9 mouse cellular contexts compared by ENCODE assay signal in genomic region chr4:43968650-43969049, GRCm38 (mm10). TPM values are rescaled to one million over a fixed set of nuclear protein-coding genes. Genes with fewer than 3 reads are reported as not detected.
DNase-seq lines count a peak whose midpoint lies in the region; ATAC-seq lines count a peak whose summit lies in the region.
"Had no signal": no experiment of that assay in that cellular context is flagged by ENCODE, and none has a peak within 500 bp of the region (broad histone marks: within the 10 kb centered on the region; RNA-seq: fewer than 3 reads in every experiment).

No protein-coding gene starts in this region.

- H3K4me3 ChIP-seq in forebrain, embryonic 10.5 days: no peak overlapping the region
- H3K4me3 ChIP-seq in forebrain, embryonic 15.5 days: no peak overlapping the region
- H3K4me3 ChIP-seq in embryonic facial prominence, embryonic 11.5 days (ENCODE audit: low read depth, low read length): no peak overlapping the region
- no peak overlapping the region for H3K4me3 ChIP-seq in stomach, embryonic 15.5 days (replicated peaks)
- no peak overlapping the region for H3K4me3 ChIP-seq in forebrain, embryonic 12.5 days (replicated peaks)
- H3K4me3 ChIP-seq: lung, embryonic 15.5 days had no signal

- no peaks in the 10 kb centered on the region for H3K9me3 ChIP-seq in forebrain, embryonic 10.5 days
- no peaks in the 10 kb centered on the region for H3K9me3 ChIP-seq in forebrain, embryonic 15.5 days
- H3K9me3 ChIP-seq in embryonic facial prominence, embryonic 11.5 days (replicated peaks; ENCODE audit: control insufficient read depth, low read length): no peaks in the 10 kb centered on the region
- H3K9me3 ChIP-seq in stomach, embryonic 15.5 days: no peaks in the 10 kb centered on the region
- H3K9me3 ChIP-seq in forebrain, embryonic 12.5 days: no peaks in the 10 kb centered on the region
- H3K9me3 ChIP-seq: lung, embryonic 15.5 days had no signal

- no peak for ATAC-seq in forebrain, embryonic 15.5 days (replicated peaks)
- no peak for ATAC-seq in embryonic facial prominence, embryonic 11.5 days (replicated peaks; ENCODE audit: insufficient number of reproducible peaks, low FRiP score, low TSS enrichment, low read depth)
- no peak for ATAC-seq in stomach, embryonic 15.5 days (ENCODE audit: insufficient read depth, low FRiP score, low read depth)
- ATAC-seq in forebrain, embryonic 12.5 days (ENCODE audit: low FRiP score): no peak

- no peak for DNase-seq in forebrain, embryonic 10.5 days (ENCODE audit: extremely low spot score, low spot score)
- DNase-seq in Muller cell, postnatal 12 days (ENCODE audit: inconsistent ontology term): peak; percentile 71
- DNase-seq in embryonic facial prominence, embryonic 11.5 days (ENCODE audit: low spot score): peak; percentile 20
- DNase-seq in heart, postnatal 25 days (ENCODE audit: low spot score): peak; percentile 60
- DNase-seq in left cerebral cortex, postnatal 14 days (ENCODE audit: low spot score in 2 of 2): peak; percentile 45 to 53

- intact Hi-C loops in heart, postnatal 25 days (cut with DNase I): no loop called here
- intact Hi-C loops in left cerebral cortex, postnatal 14 days (cut with DNase I): no loop called here

- H3K4me1 ChIP-seq in forebrain, embryonic 10.5 days: peaks cover 79% of the 10 kb centered on the region
- peaks cover 19% of the 10 kb centered on the region for H3K4me1 ChIP-seq in forebrain, embryonic 15.5 days
- H3K4me1 ChIP-seq in embryonic facial prominence, embryonic 11.5 days (ENCODE audit: control insufficient read depth, insufficient read depth, low read length): peaks cover 10% of the 10 kb centered on the region
- H3K4me1 ChIP-seq in stomach, embryonic 15.5 days: peaks cover 49% of the 10 kb centered on the region
- H3K4me1 ChIP-seq in forebrain, embryonic 12.5 days: peaks cover 42% of the 10 kb centered on the region

- H3K4me2 ChIP-seq in forebrain, embryonic 15.5 days (replicated peaks): no peak overlapping the region
- no peak overlapping the region for H3K4me2 ChIP-seq in embryonic facial prominence, embryonic 11.5 days (ENCODE audit: low read depth, low read length)
- no peak overlapping the region for H3K4me2 ChIP-seq in stomach, embryonic 15.5 days
- H3K4me2 ChIP-seq in forebrain, embryonic 12.5 days: no peak overlapping the region
- H3K4me2 ChIP-seq: lung, embryonic 15.5 days had no signal

- no peak overlapping the region for H3K9ac ChIP-seq in forebrain, embryonic 15.5 days (replicated peaks)
- H3K9ac ChIP-seq in embryonic facial prominence, embryonic 11.5 days (replicated peaks; ENCODE audit: low read length): no peak overlapping the region
- no peak overlapping the region for H3K9ac ChIP-seq in stomach, embryonic 15.5 days
- no peak overlapping the region for H3K9ac ChIP-seq in forebrain, embryonic 12.5 days
- H3K9ac ChIP-seq: lung, embryonic 15.5 days had no signal

- peaks cover 55% of the 10 kb centered on the region for H3K27me3 ChIP-seq in forebrain, embryonic 10.5 days (ENCODE audit: poor library complexity, severe bottlenecking)
- no peaks in the 10 kb centered on the region for H3K27me3 ChIP-seq in forebrain, embryonic 15.5 days
- H3K27me3 ChIP-seq in embryonic facial prominence, embryonic 11.5 days (ENCODE audit: control insufficient read depth, insufficient read depth, low read length): no peaks in the 10 kb centered on the region
- H3K27me3 ChIP-seq in stomach, embryonic 15.5 days (replicated peaks): no peaks in the 10 kb centered on the region
- peaks cover 6% of the 10 kb centered on the region; the same call in 1 of the 2 replicates for H3K27me3 ChIP-seq in forebrain, embryonic 12.5 days
- H3K27me3 ChIP-seq: lung, embryonic 15.5 days had no signal

- 0 out of 2 replicates have a peak overlapping the region, but pooled peaks have one; percentile 15 for H3K27ac ChIP-seq in forebrain, embryonic 10.5 days
- H3K27ac ChIP-seq in forebrain, embryonic 15.5 days (replicated peaks): no peak overlapping the region
- H3K27ac ChIP-seq in embryonic facial prominence, embryonic 11.5 days (replicated peaks; ENCODE audit: low read depth, low read length): 0 out of 2 replicates have a peak overlapping the region, but pooled peaks have one; percentile 56
- peak overlapping the region; percentile 41; the same call in 1 of the 2 replicates for H3K27ac ChIP-seq in stomach, embryonic 15.5 days
- H3K27ac ChIP-seq in forebrain, embryonic 12.5 days: no peak overlapping the region
- H3K27ac ChIP-seq: lung, embryonic 15.5 days had no signal

- 53% methylated on average over 13 of the region's 13 CpGs for WGBS in forebrain, embryonic 10.5 days
- WGBS in forebrain, embryonic 15.5 days: 56% methylated on average over 13 of the region's 13 CpGs
- WGBS in embryonic facial prominence, embryonic 11.5 days: 41% methylated on average over 13 of the region's 13 CpGs
- WGBS in stomach, embryonic 15.5 days: 48% methylated on average over 13 of the region's 13 CpGs
- WGBS in forebrain, embryonic 12.5 days: 47% methylated on average over 13 of the region's 13 CpGs

- H3K36me3 ChIP-seq in forebrain, embryonic 10.5 days (replicated peaks): 0 out of 2 replicates have a peak, but pooled peaks cover 3% of the 10 kb centered on the region
- no peaks in the 10 kb centered on the region for H3K36me3 ChIP-seq in forebrain, embryonic 15.5 days
- H3K36me3 ChIP-seq in embryonic facial prominence, embryonic 11.5 days (replicated peaks; ENCODE audit: control insufficient read depth, insufficient read depth, low read depth, low read length): no peaks in the 10 kb centered on the region
- H3K36me3 ChIP-seq in stomach, embryonic 15.5 days: no peaks in the 10 kb centered on the region
- peaks cover 6% of the 10 kb centered on the region for H3K36me3 ChIP-seq in forebrain, embryonic 12.5 days (replicated peaks)
- H3K36me3 ChIP-seq: lung, embryonic 15.5 days had no signal

RNA-seq across cellular contexts. Expression of gene Glipr2, which starts 11.4 kb away (rescaled TPM):
- 52.7 and 52.8 TPM in 2 replicates for polyA plus RNA-seq in forebrain, embryonic 10.5 days (2016; fragmentation: Nextera tagmentation; extraction: Ambion mirVana)
- 29.7 and 30.0 TPM in 2 replicates for polyA plus RNA-seq in forebrain, embryonic 15.5 days (2015; fragmentation: Nextera tagmentation; extraction: Ambion mirVana)
- polyA plus RNA-seq in embryonic facial prominence, embryonic 11.5 days (2014; fragmentation: Nextera tagmentation; extraction: Ambion mirVana): 135 and 142 TPM in 2 replicates
- total RNA-seq in heart, postnatal 25 days (2021): 1 to 10 TPM; 3.6 to 4.3 TPM
- 1 to 10 TPM; 1.7 to 2.0 TPM for total RNA-seq in left cerebral cortex, postnatal 14 days (2021)
- polyA plus RNA-seq in stomach, embryonic 15.5 days (2015; fragmentation: Nextera tagmentation; extraction: Ambion mirVana): 95.8 and 106 TPM in 2 replicates
- 56.9 and 61.7 TPM in 2 replicates for polyA plus RNA-seq in forebrain, embryonic 12.5 days (2016; fragmentation: Nextera tagmentation; extraction: Ambion mirVana)

RNA-seq across cellular contexts. Expression of gene Ccin, which starts 14.6 kb away (rescaled TPM):
- not detected in 2 replicates for polyA plus RNA-seq in forebrain, embryonic 10.5 days (2016; fragmentation: Nextera tagmentation; extraction: Ambion mirVana)
- polyA plus RNA-seq in forebrain, embryonic 15.5 days (2015; fragmentation: Nextera tagmentation; extraction: Ambion mirVana): not detected in 2 replicates
- not detected in 2 replicates for polyA plus RNA-seq in embryonic facial prominence, embryonic 11.5 days (2014; fragmentation: Nextera tagmentation; extraction: Ambion mirVana)
- not detected for total RNA-seq in heart, postnatal 25 days (2021)
- not detected for total RNA-seq in left cerebral cortex, postnatal 14 days (2021)
- not detected in 2 replicates for polyA plus RNA-seq in stomach, embryonic 15.5 days (2015; fragmentation: Nextera tagmentation; extraction: Ambion mirVana)
- 0.09 TPM in 1 of 2 replicates, not detected in the other for polyA plus RNA-seq in forebrain, embryonic 12.5 days (2016; fragmentation: Nextera tagmentation; extraction: Ambion mirVana)
- polyA plus RNA-seq: lung, embryonic 15.5 days had no signal

RNA-seq across cellular contexts. Expression of gene Clta, which starts 35.6 kb away (rescaled TPM):
- 176 and 179 TPM in 2 replicates for polyA plus RNA-seq in forebrain, embryonic 10.5 days (2016; fragmentation: Nextera tagmentation; extraction: Ambion mirVana)
- polyA plus RNA-seq in forebrain, embryonic 15.5 days (2015; fragmentation: Nextera tagmentation; extraction: Ambion mirVana): 309 and 310 TPM in 2 replicates
- polyA plus RNA-seq in embryonic facial prominence, embryonic 11.5 days (2014; fragmentation: Nextera tagmentation; extraction: Ambion mirVana): 272 and 273 TPM in 2 replicates
- total RNA-seq in heart, postnatal 25 days (2021): 10 to 100 TPM; 77.8 to 84.2 TPM
- 100 to 1,000 TPM; 300 to 308 TPM for total RNA-seq in left cerebral cortex, postnatal 14 days (2021)
- 248 and 262 TPM in 2 replicates for polyA plus RNA-seq in stomach, embryonic 15.5 days (2015; fragmentation: Nextera tagmentation; extraction: Ambion mirVana)
- 235 and 238 TPM in 2 replicates for polyA plus RNA-seq in forebrain, embryonic 12.5 days (2016; fragmentation: Nextera tagmentation; extraction: Ambion mirVana)

Comparison
In these comparisons a context has a peak if more than half of its experiments do, and no peak if none do; other contexts are left out.
1. H3K27ac ChIP-seq: peak in forebrain, embryonic 10.5 days (single experiment), embryonic facial prominence, embryonic 11.5 days (single experiment) and stomach, embryonic 15.5 days (single experiment); none in forebrain, embryonic 15.5 days (single experiment) and forebrain, embryonic 12.5 days (single experiment).